Mouse (Mus musculus): ENCODE measurements around the gene Mark3.
"Not testable (repeated sequence)": the region's sequence is repeated elsewhere in the genome, so short reads cannot be mapped to it uniquely, and the experiment has no call there.

The Mark3 gene

DNA sequence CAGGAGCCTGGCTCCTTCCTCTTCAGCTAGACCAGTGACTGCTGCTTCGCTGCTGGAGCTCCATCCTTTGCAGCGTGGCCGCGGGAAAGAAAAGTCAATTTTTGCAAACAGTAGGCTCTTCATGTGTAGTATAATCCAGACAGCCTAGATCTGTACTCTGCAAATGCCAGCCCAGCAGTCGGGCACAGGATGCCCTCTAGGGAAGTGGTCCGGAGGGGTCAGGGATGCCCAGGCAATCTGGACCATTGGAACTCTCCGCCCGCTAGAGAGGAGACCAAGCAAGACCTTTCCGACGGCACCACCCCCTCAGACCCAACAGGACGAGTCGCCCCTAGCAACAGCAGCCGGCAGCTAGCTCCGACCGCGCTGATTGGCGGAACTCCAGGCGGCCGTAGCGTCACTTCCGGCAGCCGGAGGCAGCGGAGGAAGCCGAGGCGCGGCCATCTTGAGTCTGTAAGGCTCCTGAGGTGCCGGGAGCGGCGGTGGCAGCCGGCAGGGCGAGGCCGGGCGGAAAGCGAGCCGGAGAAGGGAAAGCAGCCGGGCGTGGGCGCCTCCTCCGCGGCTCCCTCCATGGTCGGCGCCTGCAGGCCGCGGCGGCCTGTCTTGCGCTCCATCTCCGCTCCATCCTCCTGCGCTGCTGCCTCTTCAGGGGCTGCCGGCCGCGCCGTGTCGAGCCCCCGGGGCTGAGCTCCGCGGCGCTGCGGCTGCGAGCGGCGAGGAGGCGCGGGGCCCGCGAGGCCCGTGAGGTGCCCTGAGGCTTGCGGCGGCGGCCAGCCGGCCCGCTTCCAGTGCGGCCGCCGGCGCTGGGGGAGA, at the start of gene Mark3:
Gene Mark3 (plus strand): TSS at position 450 of the 813 bp plus-strand sequence.
- peak; percentile 94 to 97 for DNase-seq (ENCODE audit: low spot score in 2 of 2)

- no peak for DNase-seq (ENCODE audit: low spot score in 2 of 2)
Measured at GRCm38 (mm10) chr12:111524883-111525282, 49.4 kb upstream of the Mark3 start.

DNA sequence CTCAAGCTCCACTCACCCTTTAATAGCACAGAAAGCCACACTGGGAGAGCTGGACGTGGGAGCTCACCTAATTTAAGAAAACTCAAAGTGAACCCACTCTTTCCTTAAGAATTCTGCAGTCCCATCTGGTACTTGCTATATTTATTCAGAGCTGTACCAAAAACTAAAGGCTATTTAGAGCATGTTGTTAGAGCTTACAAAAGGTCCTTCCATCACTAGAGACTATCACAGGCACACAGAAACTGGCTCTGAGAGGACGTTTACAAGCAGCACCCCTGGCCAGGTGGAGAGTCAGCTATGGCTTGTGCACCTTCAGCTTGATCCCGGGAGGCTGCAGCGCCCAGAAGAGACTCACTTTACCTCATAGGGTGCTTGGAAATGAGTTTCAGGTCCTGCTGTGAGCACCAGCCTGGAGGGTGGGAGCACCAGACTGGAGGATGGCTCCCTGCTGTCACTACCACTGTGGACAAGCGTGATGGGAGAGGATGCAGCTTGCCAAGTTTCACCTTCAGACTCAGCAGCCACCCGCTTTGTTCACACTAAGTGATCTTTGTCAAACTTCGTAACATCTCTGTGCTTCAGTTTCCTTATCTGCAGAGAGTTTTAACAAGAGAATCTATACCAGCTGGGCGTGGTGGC, 46.6 kb upstream of the Mark3 start:
- no peak for DNase-seq (ENCODE audit: low spot score in 2 of 2)

GRCm38 (mm10) chr12:111529192-111529591, 45.1 kb upstream of the Mark3 start:
- no peak for DNase-seq (ENCODE audit: low spot score in 2 of 2)

DNA sequence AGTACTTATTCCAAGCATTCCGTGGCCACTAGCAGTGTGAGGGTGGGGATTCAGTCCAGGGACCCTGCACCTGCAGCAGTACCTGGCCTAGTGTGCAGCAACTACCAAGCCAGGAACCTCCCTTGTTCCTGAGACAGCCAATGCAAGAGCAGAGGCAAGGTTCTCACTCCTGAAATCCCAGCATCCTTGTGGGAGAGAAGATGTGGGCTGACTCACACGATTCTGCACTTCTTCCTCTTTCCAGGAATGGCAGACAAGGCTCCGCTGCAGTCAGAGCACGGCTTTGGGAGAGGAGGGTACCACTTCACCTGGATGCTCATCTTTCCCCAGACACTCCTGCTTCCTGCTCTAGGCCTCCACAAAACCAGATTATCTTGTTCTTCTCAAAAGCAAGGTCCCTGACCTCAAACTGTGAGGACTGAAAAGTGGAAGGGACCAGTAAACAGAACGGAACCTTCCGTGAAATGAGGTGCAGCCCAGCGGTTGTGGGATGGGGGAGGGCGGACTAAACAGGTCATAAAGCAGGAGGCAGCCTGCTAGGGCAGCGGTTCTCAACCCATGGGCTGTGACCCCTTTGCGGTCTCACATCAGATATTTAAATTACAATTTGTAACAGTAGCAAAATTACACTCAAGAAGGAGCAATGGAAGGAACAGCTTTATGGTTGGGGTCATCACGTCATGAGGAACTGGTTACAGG, 41.1 kb upstream of the Mark3 start:
- no peak for DNase-seq (ENCODE audit: low spot score in 2 of 2)

DNA sequence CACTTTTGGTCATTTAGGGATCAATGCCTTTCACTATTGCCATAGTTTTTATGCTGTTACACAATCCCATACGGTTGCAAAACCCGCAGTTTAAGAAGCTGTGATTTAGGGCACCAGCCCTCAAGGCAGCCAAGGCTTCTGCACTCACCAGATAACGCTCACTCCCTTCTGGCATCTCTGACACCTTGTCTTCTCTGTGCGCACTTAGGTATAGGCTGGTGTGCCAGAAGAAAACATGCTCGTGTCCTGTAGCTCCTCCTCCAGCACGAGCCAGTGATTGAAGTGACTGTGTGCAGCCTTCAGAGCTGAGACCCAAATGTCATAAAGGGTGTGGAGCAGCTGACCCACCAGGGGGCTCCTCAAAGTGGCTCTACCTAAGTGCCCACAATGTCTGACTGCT, 39.0 kb upstream of the Mark3 start:
- no peak for DNase-seq (ENCODE audit: low spot score in 2 of 2)

- DNase-seq (ENCODE audit: low spot score in 2 of 2): no peak
Measured at GRCm38 (mm10) chr12:111535762-111536161, 38.6 kb upstream of the Mark3 start.

GRCm38 (mm10) chr12:111536746-111537145, 37.6 kb upstream of the Mark3 start:
- no peak for DNase-seq (ENCODE audit: low spot score in 2 of 2)

- no peak for DNase-seq (ENCODE audit: low spot score in 2 of 2)
Measured at GRCm38 (mm10) chr12:111537341-111537740, 37.0 kb upstream of the Mark3 start.

DNA sequence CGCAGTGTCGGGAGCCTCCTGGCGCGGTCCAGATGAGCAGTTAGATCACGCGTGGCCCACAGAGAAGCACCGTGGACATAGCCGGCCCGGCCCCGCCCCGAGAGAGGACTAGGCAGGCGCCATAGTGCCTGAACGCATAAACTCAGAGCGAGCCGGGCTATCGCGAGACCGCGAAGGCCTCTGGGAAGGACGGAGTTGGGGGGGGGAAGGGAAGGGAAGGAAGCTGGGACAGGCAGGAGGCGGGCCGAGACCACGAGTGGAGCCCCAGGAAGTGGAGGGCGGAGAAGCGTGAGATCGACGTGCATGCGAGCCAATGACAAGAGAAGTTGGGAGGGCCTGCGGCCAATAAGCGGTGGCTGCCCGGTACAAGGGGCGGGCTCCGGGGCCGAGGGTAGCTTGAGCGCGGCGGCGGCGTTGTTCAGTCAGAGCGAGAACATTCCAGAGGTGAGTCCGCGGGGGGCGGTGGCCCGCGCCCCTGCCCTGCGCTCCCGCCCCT, 36.5 kb upstream of the Mark3 start, which contains the start of gene Eif5:
Gene Eif5 (plus strand): TSS at position 221 of the 496 bp plus-strand sequence.
- peak; percentile 99 to 100 for DNase-seq (ENCODE audit: low spot score in 2 of 2)

DNA sequence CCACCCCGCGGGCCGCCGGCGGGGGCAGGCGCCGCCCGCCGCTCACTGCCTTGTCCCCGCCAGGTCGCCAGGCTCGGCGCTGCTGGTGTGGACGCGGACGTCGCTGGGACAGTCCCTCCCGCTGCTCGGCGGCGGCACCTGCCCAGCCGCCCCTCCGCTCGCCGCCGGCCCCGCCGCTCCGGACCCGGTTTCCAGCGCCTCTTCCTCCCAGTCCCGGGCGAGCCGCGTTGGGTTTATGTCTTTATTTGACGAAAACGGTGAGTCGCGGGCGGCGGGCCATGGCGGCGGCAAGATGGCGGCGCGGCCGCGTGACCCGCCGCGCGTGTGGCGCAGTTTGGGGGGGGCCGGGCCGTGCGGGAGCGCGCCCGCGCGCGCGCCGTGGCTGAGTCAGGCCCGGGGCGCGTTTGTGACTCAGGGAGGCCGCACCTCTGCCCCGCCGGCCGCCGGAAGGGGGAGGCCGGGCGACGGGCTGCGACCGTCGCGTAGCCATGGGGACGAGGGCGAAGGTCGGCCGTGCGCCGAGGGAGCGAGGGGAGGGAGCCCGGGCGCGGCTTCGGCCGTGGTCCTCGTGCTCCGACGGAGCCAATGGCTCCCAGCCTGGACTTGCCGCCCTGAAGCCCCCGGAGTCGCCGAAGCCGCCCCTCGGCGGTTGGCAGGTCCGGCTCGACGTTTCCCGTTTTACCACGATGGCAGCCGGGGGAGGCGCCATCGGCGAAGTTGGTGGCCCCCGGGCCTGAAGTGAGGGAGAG, 35.9 kb upstream of the Mark3 start:
- peak; percentile 66 to 84 for DNase-seq (ENCODE audit: low spot score in 2 of 2)

DNA sequence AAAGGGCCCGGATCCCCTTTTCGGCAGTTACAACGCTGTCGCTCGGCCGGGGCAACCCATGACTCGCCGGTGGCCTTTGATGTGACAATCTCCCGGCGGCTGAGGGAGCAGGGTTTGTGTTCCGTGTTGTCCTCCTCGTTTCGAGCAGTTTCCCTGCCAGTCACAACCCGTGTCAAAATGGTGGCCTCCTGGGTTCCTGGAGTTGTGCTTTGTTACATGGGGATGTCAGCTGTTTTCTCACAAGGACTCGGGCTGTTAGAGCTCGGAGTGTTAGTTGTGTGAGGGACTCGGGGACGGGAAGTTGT, 35.3 kb upstream of the Mark3 start:
- DNase-seq (ENCODE audit: low spot score in 2 of 2): peak in 1 of 2 experiments; percentile 24

- DNase-seq (ENCODE audit: low spot score in 2 of 2): no peak
Measured at GRCm38 (mm10) chr12:111547070-111547469, 27.3 kb upstream of the Mark3 start.

DNA sequence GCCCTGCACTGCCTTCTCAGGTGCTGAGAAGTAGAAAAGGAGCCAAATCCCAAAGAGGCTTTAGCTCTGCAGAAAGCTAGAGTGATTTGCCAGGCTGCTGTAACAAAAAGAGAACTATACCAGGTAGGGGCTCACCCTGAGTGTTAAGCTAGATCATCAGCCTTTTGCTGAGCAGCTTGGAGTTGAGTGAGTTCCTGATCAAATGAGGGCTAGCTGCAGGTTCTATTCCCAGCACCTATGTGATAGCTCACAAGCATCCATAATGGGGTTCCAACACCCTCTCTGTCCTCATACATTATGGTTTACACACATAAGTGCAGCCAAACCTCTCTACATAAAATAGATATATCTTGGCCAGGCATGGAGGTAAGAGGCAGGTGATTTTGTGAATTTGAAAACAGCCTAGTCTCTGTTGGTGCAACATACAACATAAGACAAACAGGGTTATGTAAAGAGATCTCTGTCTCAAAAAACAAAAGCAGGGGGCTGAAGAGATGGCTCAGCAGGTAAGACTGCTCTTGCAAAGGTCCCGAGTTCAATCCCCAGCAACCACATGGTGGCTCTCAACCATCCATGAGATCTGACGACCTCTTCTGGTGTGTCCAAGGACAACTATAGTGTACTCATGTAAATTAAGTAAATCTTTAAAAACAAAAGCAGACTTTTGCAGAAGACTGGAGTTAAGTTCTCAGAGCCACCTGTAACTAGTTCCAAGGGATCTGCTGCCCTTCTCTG, 25.6 kb upstream of the Mark3 start:
- DNase-seq (ENCODE audit: low spot score in 2 of 2): no peak

DNA sequence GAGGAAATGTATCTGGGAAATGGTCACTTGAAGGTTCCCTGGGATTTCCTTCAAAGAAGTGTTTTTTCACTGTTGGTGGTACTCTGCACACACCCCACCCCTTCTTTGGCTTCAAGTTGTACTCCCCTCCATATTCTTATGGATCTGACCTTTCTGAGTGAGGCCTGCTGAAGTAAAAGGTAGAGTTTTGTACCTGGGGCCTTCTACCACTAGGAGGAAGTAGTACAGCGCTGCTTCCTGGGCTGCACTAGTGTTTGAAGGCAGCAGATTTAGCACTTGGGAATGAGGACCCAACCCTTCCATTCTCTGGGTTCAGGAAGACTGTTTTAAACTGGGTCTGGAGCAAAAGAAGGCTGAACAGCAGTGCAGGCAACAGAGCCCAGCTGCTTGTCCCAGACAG, 23.6 kb upstream of the Mark3 start:
- no peak for DNase-seq (ENCODE audit: low spot score in 2 of 2)

- no peak for DNase-seq (ENCODE audit: low spot score in 2 of 2)
Measured at GRCm38 (mm10) chr12:111552342-111552741, 22.0 kb upstream of the Mark3 start.

DNA sequence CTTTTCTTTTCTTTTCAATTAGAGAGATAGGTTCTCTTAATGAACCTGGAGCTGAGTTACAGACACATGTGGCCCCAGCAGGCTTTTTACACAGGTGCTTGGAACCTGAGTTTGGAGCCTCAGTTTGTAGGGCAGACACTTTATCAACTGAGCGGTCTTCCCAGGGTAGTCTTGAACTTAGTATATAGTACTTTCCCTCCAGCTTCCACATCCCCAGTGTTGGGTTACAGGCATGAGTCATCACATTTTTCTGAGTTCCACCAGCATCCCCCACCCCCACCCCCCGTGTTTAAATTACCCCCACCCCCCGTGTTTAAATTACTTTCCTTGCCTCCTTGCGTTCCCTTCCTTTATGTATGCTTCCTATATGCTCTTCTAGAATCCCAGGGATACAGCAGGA, 19.0 kb upstream of the Mark3 start:
- no peak for DNase-seq (ENCODE audit: low spot score in 2 of 2)

- DNase-seq (ENCODE audit: low spot score in 2 of 2): not testable (repeated sequence)
Measured at GRCm38 (mm10) chr12:111555893-111556292, 18.4 kb upstream of the Mark3 start.

GRCm38 (mm10) chr12:111557538-111557937, 16.8 kb upstream of the Mark3 start:
- no peak for DNase-seq (ENCODE audit: low spot score in 2 of 2)

GRCm38 (mm10) chr12:111558655-111559054, 15.7 kb upstream of the Mark3 start:
- no peak for DNase-seq (ENCODE audit: low spot score in 2 of 2)

DNA sequence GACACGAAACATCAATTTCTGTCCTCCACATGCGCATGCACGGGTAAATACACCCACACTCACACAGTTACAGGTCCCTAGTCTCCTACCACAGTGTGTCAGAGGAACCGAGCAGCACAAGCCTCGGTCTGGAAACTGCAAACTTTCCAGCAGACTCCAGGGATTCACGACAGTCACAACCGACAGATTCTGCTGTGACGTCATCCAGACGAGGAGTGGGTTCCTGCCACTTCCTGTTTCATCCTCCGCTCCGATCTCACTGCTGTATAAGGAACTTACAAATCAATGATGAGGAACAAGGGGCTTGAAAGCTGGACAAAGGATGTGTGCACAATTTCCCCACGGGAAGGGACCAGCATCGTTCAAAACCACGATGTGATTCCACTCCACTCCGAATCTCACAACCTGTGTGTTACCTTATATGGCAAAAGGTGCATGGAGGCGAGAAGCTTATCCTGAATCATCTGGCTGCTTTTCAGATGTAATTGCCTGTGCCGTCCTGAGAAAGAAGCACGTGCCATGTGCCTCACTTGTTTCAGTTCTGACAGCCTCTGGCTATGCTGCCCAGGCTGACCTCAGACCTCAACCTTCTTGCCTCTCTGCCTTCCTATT, 14.6 kb upstream of the Mark3 start:
- no peak for DNase-seq (ENCODE audit: low spot score in 2 of 2)
